Mouse (Mus musculus) E14TG2a.4 (cell line): ENCODE results near the gene Ablim1.

Source experiments
- H3K27me3 ChIP-seq: 2 replicates; pipeline ENCODE4 v1.6.1; 2014; ENCODE audit warnings: low read length, control low read depth; ENCODE audit not compliant: insufficient read depth
- H3K36me3 ChIP-seq: 2 replicates; pipeline ENCODE4 v1.6.1; 2014; ENCODE audit warnings: low read length, control low read depth; ENCODE audit not compliant: insufficient read depth
- H3K4me1 ChIP-seq: replicated peaks from 2 replicates; pipeline ENCODE4 v1.6.1; 2014; ENCODE audit warnings: low read depth, low read length, control low read depth
- H3K4me3 ChIP-seq: replicated peaks from 2 replicates; pipeline ENCODE4 v1.5.1; 2014; ENCODE audit warnings: mild to moderate bottlenecking, low read length
- H3K9me3 ChIP-seq: 2 replicates; pipeline ENCODE4 v1.6.1; 2014; ENCODE audit warnings: low read length, control low read depth
- CTCF ChIP-seq: conservative IDR thresholded peaks from 2 replicates; pipeline ENCODE4 v1.5.1; 2014; ENCODE audit warnings: low read length
- NANOG ChIP-seq: IDR thresholded peaks from 2 replicates; pipeline ENCODE4 v1.6.1; 2014; ENCODE audit warnings: borderline replicate concordance, low read length, mixed read lengths
- POU5F1 ChIP-seq: IDR thresholded peaks from 2 replicates; pipeline ENCODE4 v1.6.1; 2014; ENCODE audit warnings: low read length, borderline replicate concordance

Ablim1 gene

GRCm38 (mm10) chr19:57098241-57099093 is 216.3 kb downstream of the Ablim1 start:
- Histone ChIP-seq H3K4me3 (no peak overlapping the region), H3K4me1 (peaks cover 19% of the 10 kb centered on the region), H3K9me3 (no peaks in the 10 kb centered on the region), H3K36me3 (no peaks in the 10 kb centered on the region), H3K27me3 (no peaks in the 10 kb centered on the region)
- TF ChIP-seq POU5F1 (no peak), CTCF (no peak), NANOG (no peak)

- TF ChIP-seq CTCF, result no peak
- TF ChIP-seq NANOG, result no peak
- TF ChIP-seq POU5F1, result no peak
Measured at GRCm38 (mm10) chr19:57095340-57095739, 219.4 kb downstream of the Ablim1 start.

GRCm38 (mm10) chr19:57093698-57094004 is 221.1 kb downstream of the Ablim1 start:
- Histone ChIP-seq H3K4me1 (peaks cover 11% of the 10 kb centered on the region), H3K4me3 (no peak overlapping the region), H3K9me3 (no peaks in the 10 kb centered on the region), H3K27me3 (no peaks in the 10 kb centered on the region), H3K36me3 (no peaks in the 10 kb centered on the region)
- TF ChIP-seq NANOG, result no peak
- TF ChIP-seq POU5F1, result no peak
- TF ChIP-seq CTCF, result no peak

More at GRCm38 (mm10) chr19:57095340-57095739, 219.4 kb downstream of the Ablim1 start:
- H3K4me1 ChIP-seq, result peaks cover 19% of the 10 kb centered on the region
- no peaks in the 10 kb centered on the region for H3K9me3 ChIP-seq
- H3K27me3 ChIP-seq, result no peaks in the 10 kb centered on the region
- no peak overlapping the region for H3K4me3 ChIP-seq
- no peaks in the 10 kb centered on the region for H3K36me3 ChIP-seq

- peaks cover 6% of the 10 kb centered on the region; the same call in 1 of the 2 replicates for H3K4me1 ChIP-seq
- H3K9me3 ChIP-seq, result no peaks in the 10 kb centered on the region
- no peak overlapping the region for H3K4me3 ChIP-seq
- TF ChIP-seq CTCF (no peak), POU5F1 (no peak), NANOG (no peak)
- H3K27me3 ChIP-seq, result no peaks in the 10 kb centered on the region
- H3K36me3 ChIP-seq, result no peaks in the 10 kb centered on the region
Measured at GRCm38 (mm10) chr19:57092958-57093697, 221.6 kb downstream of the Ablim1 start.

GRCm38 (mm10) chr19:57091278-57091677 is 223.4 kb downstream of the Ablim1 start:
- no peak overlapping the region for H3K4me3 ChIP-seq
- no peaks in the 10 kb centered on the region for H3K36me3 ChIP-seq
- H3K4me1 ChIP-seq, result no peaks in the 10 kb centered on the region
- no peaks in the 10 kb centered on the region for H3K27me3 ChIP-seq
- no peaks in the 10 kb centered on the region for H3K9me3 ChIP-seq
- TF ChIP-seq POU5F1, result no peak
- TF ChIP-seq CTCF, result no peak
- TF ChIP-seq NANOG, result no peak

GRCm38 (mm10) chr19:57088804-57089369 is 225.8 kb downstream of the Ablim1 start:
- H3K9me3 ChIP-seq, result no peaks in the 10 kb centered on the region
- H3K4me3 ChIP-seq, result no peak overlapping the region
- no peaks in the 10 kb centered on the region for H3K4me1 ChIP-seq
- TF ChIP-seq NANOG (no peak), POU5F1 (no peak), CTCF (no peak)
- no peaks in the 10 kb centered on the region for H3K36me3 ChIP-seq
- H3K27me3 ChIP-seq, result no peaks in the 10 kb centered on the region

- no peak for TF ChIP-seq CTCF
- no peak for TF ChIP-seq POU5F1
- TF ChIP-seq NANOG, result no peak
- Histone ChIP-seq H3K9me3 (no peaks in the 10 kb centered on the region), H3K36me3 (no peaks in the 10 kb centered on the region)
Measured at GRCm38 (mm10) chr19:57084520-57085166, 230.1 kb downstream of the Ablim1 start.

GRCm38 (mm10) chr19:57083887-57084286 is 230.8 kb downstream of the Ablim1 start:
- Histone ChIP-seq H3K4me1 (no peaks in the 10 kb centered on the region), H3K27me3 (no peaks in the 10 kb centered on the region), H3K9me3 (no peaks in the 10 kb centered on the region), H3K36me3 (no peaks in the 10 kb centered on the region), H3K4me3 (no peak overlapping the region)
- TF ChIP-seq NANOG, result no peak
- no peak for TF ChIP-seq CTCF
- TF ChIP-seq POU5F1, result no peak

More at GRCm38 (mm10) chr19:57084520-57085166, 230.1 kb downstream of the Ablim1 start:
- no peaks in the 10 kb centered on the region for H3K4me1 ChIP-seq
- no peaks in the 10 kb centered on the region for H3K27me3 ChIP-seq
- H3K4me3 ChIP-seq, result no peak overlapping the region
